Mouse (Mus musculus) telencephalon, adult 2 months (tissue): ENCODE results near the gene Slc35b1.
"Not testable (repeated sequence)": the region's sequence is repeated elsewhere in the genome, so short reads cannot be mapped to it uniquely, and the experiment has no call there.

Source experiments
- DNase-seq: peaks from one replicate; pipeline ENCODE4 v3.0.0-alpha.2; 2011; ENCODE audit warnings: low read depth, low spot score

Gene Slc35b1

DNA sequence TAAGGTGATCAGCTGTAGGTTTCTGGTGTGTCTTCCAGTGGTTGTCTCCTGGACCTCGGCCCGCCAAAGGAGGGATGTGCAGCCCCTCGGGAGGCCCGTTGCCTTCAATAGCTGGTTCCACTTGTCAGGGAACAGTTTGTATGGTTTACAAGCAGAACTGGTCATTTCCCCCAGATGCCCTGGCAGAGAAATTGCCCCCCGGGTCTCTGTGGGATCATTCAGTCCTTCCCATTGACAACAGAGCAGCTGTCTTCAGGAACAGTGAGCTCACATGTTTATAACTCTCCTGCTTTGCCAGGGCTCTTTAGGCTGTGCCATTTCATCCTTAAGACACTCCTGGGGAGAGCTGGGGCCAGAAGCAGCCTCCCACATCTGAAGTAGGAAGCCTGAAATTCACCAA is 9.6 kb downstream of the Slc35b1 start:
- DNase-seq: no peak

DNA sequence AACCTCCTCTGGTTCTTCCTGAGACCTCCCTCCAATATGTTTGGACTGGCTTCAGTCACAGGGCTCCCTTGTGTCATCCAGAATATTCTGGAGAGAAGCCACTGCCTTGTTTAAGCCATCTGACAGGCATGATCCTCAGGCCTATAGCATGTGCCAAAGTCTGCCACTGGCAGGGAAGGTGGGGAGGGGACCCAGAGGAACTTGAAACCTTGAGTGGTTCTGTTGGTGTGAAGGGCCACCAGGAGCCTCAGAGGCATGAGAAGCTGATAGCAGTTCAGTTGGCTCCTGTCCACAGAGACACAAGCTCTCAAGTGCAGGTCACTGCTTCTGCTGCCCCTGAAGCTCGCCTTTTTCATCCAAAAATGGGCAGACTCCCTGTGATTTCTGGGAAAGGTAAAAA is 12.1 kb downstream of the Slc35b1 start:
- no peak for DNase-seq

DNA sequence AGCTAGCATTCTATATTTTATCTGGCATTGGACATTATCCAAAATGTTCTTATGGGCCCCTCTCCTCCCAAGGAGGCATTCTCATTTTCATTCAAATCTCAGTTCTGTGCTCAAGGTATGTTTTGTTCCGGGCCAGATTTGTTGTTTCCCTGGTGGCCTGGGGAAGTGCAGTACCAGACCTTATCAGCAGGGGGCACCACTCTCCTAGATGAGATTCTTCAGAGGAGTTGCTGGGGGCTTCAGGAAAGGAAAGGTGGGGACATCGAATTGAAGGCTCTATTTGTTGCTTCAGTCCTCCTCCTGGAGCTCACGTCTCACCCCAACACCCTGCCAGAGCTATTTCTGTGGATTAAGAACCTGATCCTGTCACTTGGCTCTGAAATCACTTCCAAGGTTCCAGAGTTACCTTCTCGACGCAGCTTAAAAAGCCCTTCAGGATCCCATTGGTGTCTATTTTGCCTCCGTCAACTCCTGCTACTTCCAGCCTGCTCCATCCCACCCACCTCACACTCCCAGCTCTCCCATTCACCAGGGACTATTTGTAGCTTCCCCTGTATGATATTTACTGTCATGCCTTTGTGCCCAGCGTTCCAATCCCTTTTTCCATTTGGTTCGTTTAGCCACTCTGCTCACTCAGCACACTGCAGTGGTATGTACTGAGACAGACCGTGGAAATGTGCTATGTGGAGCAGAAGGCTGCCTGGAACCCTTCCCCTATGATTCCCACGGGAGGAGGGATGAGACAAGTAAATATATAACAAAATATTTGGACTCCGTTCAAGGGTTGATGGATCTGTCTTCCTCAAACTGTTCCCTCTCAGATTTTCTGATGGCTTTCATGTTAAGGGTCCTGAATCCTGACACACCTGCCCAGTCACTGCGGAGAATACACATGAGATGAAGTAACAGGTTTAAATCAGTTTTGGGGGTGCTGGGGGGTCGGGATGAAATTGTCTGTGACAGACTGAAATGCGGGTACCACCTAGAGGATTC is 13.6 kb downstream of the Slc35b1 start:
- DNase-seq: peak; percentile 74

DNA sequence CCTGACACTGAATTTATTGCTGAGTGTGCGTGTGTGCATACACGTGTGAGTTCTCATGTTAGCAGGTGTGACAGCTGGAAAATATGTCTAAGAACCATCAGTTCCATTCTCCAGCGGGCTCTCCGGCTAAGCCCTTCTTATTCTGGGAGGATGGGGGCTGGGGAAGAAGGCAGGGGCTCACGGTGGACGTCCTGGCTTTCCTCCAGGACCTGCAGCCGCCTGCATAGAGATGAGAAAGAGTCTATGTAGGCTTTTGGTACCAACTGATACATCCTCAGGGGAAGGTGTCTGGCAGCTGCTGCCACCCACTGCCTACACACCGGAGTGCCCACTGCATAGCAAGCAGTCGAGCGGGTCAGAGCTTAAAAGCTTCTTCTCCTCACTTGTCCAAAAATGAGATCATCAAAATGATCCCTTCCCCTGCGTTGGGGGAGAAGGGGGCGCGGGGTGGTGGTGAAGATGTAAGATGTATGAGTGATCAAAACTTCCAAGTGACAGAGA is 15.1 kb downstream of the Slc35b1 start:
- no peak for DNase-seq

DNA sequence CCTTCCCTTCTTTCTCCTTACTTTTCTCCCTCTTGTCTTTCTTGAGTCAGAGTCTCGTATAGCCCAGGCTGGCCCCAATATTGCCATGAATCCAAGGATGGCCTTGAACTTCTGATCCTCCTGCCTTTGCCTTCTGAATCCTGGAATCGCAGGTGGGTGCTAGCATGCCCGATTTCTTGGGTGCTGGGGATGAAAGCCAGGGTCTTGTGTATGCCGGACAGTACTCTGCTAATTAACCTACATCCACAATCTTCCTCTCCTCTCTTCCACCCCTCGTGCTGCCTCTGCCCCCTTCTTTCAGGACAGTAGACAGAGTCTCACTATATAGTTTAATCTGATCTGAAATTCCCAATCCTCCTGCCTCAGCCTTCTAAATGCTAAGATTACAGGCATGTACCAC is 17.1 kb downstream of the Slc35b1 start:
- no peak for DNase-seq

DNA sequence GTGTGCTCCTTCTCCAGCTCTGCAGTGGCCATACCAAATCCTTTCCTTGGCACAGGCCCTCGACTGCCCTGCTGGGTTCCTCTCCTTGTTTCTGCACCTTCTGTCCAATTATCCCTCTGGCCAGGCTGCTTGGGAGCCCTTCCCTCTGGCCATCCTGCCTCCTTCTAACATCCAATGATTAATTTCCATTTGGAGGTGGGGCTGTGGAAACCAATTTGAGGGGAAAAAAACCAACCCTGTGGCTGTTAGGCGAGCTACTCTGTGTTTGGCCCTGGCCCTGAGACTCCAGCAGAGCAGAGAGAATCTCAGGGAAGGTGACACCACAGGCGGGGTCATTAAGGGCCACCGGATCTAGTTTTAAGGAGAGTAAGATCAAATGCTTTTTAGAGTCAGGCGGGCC is 17.7 kb downstream of the Slc35b1 start:
- DNase-seq: no peak

DNA sequence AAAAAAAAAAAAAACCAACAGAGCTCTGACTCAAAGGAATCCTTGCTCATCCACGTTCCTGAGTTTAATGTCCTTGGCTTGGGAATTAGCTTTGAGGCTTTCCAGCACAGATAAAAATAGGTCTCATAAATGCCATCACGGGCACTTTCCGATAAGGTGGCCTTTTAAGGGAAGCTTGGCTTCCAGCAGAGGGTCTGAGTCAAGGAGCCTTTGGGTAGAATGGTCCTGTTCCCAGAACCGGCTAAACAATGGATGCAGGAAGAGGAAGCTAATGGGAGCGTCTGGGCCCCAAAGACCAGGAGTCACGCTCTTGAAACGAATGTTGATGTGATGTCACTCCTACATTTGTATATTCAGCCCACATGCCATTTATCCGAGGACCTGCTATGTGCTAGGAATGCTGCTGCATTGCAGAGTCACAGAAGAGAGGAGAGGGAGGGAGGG is 18.2 kb downstream of the Slc35b1 start:
- DNase-seq: no peak

DNA sequence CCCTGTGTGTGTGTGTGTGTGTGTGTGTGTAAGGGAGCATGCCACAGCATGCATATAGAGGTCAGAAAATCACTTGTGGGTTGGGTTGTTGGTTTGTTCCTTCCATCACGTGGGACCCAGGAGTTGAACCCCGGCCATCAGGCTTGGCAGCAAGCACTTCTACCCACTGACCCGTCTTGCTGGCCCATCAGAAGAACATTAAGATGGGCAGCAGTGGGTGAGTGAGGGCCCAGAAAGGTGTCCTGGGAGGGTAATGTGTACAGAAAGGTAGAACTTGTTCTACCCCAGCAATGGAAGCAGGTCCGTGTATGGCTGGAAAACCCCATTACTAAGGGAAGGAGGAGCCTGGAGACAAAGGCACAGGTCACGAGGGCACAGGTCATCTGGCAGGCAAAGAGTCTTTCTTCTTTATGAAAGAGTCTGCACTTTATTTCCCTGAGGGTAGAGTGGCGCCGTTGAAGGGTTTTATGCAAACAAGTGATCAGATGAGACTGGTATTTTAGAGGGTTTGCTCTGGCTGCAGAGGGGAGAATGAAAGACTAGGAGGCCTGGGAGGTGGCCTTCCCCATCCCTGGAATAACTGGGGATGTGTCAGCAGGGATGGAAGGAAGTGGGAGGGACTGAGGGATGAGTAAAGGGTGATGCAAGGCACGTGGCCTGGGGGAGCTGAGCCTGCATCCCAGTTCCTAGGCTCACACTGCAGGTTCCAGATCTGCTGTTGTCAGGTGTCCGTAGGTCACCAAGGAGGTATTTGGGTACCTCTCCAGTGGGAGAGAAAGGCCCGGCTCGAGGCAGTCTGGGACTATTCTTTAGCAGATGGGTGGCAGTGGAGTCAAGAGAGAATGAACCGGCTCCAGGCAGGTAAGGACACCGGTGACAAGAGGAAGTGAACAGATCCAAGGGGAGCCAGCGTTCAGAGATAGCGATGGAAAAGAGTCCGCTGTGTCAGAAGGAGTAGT is 19.2 kb downstream of the Slc35b1 start:
- DNase-seq: no peak

DNA sequence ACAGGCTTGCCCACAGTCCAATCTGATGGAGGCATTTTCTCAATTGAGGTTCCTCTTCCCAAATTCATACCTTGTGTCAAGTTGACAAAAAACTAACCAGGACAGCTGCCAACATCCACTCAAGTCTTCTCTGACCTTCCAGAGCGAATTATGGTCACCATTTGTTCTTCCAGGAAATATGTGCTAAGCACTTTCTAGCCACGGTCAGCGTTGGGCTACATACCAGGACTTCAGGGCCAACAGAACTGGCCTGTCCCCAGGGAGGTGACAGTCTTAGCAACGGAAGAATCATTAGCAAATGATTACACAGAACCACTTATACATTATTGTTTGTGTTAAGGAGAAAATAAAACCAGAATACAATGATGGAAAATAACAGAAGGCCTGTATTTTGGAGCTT is 21.3 kb downstream of the Slc35b1 start:
- DNase-seq: no peak

DNA sequence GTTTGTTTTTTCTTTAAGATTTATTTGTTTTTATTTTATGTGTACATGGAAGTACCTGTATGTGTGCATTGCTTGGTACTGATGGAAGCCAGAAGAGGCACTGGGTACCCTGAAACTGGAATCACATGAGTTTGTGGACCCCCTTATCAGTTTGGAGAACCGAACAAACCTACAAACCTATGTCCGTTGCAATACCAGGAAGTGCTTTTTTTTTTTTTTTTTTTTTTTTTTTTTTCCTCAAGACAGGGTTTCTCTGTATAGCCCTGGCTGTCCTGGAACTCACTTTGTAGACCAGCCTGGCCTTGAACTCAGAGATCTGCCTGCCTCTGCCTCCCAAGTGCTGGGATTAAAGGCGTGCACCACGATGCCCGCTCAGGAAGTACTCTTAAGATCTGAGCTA is 21.9 kb downstream of the Slc35b1 start:
- DNase-seq: not testable (repeated sequence)

DNA sequence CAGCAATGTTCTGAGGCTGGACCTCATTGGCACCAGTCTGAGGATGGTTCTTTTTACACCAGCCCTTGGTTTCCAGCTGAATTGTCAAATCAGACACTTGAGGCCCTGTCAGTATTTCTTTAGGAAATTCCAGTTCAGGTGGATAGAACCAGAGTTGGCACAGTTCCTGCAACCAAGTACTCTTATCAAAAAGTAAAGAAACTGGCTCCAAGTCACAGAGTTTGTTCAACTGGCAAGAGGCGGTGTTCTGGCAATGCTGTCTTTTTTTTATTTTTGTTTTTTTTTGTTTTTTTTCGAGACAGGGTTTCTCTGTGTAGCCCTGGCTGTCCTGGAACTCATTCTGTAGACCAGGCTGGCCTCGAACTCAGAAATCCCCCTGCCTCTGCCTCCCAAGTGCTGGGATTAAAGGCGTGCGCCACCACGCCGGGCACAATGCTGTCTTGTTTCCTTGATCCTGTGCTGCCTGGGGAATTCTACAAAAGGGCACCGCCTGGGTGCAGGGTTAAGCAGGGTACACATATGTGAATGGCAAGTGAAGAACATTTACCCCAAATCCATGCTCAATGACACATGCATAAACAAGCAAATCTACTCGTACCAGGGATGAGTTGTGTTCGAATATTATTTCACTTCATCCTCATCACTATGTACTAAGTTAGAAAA is 25.1 kb downstream of the Slc35b1 start:
- no peak for DNase-seq

DNA sequence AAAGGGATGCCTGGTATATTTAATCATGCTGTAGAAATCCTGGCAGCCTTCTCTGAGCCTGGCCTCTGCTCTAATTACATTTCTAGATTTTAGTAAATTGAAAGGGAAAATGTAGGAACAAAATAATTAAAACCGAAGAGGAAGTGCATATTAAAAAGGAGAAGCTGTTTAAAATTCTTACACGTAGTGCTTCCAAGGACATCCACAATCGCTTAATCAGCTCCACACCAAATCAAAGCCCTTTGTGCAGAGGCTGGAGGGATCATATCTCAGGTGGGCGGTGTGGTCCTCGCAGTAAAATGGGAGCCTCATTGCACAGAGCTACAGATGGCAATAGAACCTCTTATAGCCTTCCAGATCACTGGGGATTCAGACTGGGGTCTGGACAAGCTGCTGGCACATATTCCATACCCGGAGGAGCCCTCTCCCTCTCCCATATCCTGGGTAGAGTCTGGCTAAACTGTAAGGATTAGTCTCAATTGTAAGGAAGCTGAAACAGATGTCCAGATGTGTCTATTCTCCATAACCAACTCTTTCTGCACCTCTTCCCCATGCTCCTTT is 27.0 kb downstream of the Slc35b1 start:
- no peak for DNase-seq

DNA sequence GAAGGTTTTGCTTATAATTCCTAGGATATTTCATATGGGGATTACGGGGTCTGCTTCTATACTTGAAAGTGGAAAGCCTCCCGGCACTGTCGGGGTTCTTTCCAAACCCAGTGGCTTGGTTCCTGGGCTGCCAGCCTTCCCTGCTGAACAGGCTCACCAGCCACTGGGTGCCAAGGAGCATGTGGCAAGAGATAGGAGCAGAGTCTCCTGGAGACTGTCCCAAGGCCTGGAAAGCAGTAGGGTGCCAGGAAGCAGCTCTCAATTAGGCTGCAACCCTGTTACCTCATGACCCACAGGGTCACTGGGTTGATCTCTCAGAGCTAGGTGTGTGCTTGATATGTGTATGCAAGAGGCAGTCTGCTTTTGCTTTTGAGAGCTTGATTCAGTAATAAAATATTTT is 28.1 kb downstream of the Slc35b1 start:
- no peak for DNase-seq

DNA sequence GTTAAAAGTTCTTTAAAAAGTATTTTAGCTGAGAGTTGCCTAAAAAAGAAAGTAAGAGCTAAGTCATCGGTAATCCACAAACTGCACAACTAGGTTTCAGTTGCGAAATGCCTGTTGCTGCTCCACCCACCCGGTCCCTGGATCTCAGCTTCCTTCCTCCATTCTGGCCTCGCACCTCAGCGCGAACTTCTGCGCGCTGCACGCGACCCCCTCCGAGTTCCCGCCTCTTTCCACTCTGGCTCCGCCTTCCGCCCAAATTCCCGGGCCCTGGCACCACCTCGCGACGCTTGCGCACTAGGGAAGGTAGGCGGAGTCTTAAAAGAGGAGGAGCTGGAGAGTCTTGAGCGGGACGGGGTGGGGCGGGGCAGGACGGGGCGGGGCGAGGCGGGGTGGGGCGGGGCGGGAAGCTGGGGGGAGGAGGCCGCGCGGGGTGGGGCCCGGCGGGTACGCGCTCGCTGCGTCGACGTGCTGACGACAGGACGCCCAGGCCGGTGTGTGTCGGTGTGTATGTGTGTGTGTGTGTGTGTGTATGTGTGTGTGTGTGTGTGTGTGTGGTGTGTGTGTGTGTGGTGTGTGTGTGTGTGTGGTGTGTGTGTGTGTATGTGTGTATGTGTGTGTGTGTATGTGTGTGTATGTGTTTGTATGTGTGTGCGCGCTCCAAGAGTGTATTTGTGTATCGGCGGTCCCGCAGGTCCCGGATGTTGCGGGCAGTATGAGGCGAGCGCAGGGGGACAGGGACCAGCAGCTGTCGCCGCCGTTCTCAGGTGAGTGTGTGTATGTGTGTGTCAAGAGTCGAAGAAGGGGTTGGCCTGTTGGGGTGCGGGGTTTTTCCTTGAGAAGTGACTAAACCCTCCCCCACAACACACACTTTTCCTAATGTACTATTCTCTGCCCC is 29.4 kb downstream of the Slc35b1 start, which contains the start of gene Spop:
Gene Spop, plus strand, starts transcription at position 440 of the 895 bp plus-strand sequence.
- DNase-seq: peak; percentile 74

DNA sequence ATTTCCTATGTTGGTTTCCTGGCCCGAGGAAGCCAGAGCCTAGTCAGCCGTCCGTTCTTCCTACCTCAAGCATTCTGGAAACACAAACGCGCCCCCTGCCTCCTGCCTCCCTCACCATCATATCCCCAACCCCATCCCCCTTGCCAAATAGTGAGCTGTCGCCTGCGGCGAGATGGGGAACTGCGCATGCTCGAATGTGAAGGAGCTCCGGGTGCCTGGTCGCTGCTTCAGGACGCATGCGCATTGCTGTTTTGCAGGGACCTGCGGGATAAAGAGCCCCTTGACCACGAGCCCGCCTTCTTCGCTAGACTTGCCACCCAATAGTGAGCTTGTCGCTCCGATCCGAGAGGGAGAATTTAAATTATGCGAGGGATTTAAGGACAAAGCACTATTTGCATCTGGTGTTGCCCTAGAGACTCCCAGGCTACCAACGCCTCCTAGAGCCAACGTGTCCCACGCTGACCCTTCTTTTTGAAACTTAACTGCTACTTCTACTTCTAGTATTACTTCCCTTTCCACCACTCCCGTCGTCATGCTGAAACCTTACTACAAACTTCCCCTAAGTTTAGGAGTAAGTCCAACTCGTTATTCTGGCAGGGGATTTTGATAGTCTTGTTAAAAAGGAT is 30.2 kb downstream of the Slc35b1 start:
- DNase-seq: peak; percentile 93

DNA sequence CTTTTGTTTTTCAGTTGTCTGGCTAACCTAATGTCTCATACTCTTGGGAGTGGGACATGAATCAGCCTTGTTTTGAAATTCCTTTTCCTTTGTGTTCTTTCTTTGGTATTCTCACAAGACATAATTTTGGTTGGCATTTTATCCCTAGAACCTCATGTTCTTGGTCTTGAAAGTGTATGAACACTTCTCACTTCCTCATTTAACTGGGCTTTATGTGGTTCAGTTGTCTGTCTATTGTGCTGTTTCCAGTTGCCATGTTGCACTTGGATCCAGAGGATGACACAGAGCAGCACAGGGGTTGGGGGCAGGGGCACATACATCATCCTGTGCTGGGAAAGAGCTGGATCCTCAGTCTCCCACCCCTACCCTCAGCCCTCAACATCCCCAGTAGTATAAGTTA is 31.4 kb downstream of the Slc35b1 start:
- DNase-seq: no peak

DNA sequence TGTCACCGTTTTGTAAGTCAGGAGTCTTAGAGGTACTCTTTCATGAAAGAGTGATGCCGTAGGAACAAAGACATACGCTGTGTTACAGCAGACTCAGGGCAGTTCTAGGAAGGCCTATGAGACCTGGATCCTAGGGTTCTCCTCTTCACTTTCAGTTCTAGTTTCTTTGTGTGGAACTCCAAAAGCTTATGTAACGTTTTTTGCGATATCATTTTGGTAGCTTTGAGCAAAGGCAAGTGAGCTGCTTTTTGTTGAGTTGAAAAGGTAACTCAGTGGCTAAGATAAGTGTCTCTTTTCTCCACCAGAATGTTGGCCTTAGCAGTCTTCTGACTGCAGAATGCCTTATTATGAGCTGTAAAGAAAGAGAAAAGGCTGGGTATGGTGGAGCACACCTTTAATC is 32.8 kb downstream of the Slc35b1 start:
- no peak for DNase-seq

DNA sequence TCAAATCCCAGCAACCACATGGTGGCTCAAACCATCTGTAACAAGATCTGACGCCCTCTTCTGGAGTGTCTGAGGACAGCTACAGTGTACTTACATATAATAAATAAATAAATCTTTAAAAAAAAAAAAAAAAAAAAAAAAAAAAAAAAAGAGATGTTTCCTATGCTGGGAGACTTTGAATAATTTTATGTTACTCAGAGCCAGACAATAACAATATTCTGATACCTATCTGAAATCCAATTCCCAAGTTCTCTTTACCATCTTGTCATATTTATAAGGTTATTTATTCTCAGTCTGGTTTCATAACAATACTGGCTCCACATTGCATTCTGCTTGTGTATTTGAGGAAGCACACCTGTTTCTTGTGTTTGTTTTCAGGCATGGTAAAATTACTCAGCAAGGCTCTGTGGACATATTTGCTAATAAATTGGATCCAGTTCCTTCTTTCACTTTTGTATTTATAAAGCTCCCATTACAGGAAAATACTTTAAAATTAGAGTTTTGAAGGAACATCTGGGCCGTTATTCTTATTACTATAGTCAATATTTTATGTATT is 36.5 kb downstream of the Slc35b1 start:
- no peak for DNase-seq

DNA sequence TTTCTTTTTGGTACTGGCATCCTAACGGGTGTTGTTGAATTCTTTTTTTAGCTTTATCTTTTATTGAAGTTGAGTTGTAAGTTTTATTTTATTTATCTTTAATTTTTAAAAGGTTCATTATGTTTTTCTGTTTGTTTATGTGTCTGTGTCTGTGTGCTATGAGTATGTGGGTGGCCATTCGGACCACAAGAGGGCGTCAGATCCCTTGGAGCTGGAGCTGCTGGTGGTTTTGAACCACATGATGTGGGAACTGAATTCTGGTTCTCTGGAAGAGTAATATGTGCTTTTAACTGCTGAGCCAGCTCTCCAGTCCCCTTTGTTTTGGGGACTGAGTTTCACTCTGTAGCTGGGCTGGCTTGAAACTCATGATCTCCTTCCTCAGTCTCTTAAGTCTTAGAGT is 39.0 kb downstream of the Slc35b1 start:
- no peak for DNase-seq
